Mouse (Mus musculus): Measurements from ENCODE around the gene Asb13. TPM values are rescaled to one million over a fixed set of nuclear protein-coding genes. Genes with fewer than 3 reads are reported as not detected.

The Asb13 gene
- polyA plus RNA-seq (2016; fragmentation: Nextera tagmentation; extraction: Ambion mirVana), result 14.4 and 16.1 TPM in 2 replicates

DNA sequence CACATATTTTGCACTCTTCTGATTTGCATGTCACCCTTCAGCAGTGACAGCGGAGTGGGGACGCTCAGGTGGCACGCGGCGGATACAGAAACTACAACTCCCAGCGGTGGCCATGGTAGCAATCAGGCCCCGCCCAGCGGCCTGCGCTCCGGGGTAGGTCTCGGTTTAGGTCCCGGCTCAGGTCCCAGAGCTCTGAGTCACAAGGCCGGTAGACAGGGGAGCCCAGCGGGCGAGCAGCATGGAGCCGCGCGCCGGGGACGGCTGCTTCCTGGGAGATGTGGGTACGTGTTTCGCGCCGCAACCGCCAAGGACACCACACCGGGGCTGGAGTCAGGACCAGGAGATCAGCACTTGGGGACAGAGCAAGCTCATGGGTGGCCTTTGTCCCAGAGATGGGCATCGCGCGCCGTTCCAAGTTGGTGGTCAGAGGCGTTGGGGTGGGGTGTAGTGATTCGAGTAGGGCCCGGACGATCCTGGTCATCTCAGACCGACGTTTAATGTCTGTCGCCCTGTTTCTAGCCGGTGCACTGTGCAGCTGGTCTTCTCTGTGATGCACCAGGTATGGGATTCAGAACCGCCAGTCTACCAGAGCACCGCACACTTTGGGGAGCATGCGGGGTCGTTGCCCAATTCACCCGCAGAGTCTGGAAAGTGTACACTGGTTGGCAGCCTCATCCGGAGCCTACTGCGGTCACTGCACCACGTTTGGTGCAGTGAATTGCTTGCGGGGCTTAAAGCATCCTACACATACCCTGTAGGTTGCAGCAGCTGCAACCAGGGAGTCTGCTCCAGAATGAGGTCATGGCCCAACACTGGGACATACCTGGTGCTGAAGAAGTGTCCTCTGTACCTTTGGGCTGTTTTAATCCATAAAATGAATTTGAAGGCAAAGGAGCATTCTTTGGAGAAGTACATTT, at the start of gene Asb13:
Gene Asb13, plus strand, starts transcription at position 138 of the 917 bp plus-strand sequence.
- Histone ChIP-seq H3K4me3 (replicated peaks) (peak within 1 kb of the TSS; percentile 72), H3K9me3 (no peaks in the 10 kb centered on the region), H3K27me3 (0 out of 2 replicates have a peak, but pooled peaks cover 3% of the 10 kb centered on the region), H3K9ac (peak within 1 kb of the TSS; percentile 75), H3K4me2 (peak within 1 kb of the TSS; percentile 69), H3K36me3 (replicated peaks) (no peaks in the 10 kb centered on the region), H3K4me1 (no peaks in the 10 kb centered on the region), H3K27ac (no peak within 1 kb of the TSS)
- under 1% methylated on average over 47 of the region's 47 CpGs for WGBS
- ATAC-seq (ENCODE audit: low FRiP score), result peak; percentile 95

DNA sequence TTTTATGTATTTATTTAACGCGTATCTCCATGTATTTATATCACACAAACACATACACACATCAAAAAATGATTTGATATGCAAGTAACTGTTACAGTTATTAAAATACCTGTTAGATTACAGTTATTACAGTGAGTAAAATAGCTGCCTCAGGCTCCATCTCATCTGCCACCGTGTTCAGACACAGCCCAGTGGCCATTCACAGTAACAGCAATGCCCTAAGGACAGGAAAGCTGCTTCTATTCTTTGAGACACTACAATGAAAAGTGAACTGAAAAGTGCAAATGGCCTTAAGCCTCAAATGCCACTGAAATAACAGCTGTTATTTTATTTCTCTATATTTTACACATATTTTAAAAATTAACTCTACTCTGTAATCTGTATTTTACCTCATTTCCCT, 43.0 kb upstream of the Asb13 start:
- Histone ChIP-seq H3K9me3 (no peaks in the 10 kb centered on the region), H3K27ac (no peak overlapping the region), H3K9ac (no peak overlapping the region), H3K27me3 (no peaks in the 10 kb centered on the region), H3K4me3 (replicated peaks) (no peak overlapping the region), H3K36me3 (replicated peaks) (peaks cover 53% of the 10 kb centered on the region), H3K4me2 (no peak overlapping the region), H3K4me1 (no peaks in the 10 kb centered on the region)
- WGBS, result 91% methylated on average over 3 of the region's 3 CpGs
- no peak for ATAC-seq (ENCODE audit: low FRiP score)

DNA sequence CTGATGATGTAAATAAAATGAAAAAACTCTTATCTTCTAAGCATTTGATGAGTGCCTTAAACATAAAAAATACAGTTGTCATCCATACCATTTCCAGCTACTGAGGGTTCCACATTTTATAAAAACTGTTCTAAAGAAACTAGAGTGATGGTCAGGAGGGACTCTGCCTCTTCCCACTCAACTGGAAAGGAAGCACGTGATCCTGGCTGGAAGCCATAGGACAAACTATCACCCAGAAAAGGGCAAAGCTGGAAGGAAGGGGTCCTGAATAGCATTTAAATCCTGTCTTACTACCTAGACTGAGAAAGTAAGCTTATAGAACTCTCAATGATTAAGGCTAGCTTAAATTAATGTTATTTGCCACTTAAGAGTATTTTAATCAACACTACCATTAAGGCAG, 39.5 kb upstream of the Asb13 start:
- no peak overlapping the region for H3K4me3 ChIP-seq (replicated peaks)
- H3K4me1 ChIP-seq, result no peaks in the 10 kb centered on the region
- no peak overlapping the region for H3K9ac ChIP-seq
- ATAC-seq (ENCODE audit: low FRiP score), result no peak
- WGBS, result 91% methylated on average over 1 of the region's 1 CpGs
- H3K9me3 ChIP-seq, result no peaks in the 10 kb centered on the region
- no peak overlapping the region for H3K4me2 ChIP-seq
- H3K27me3 ChIP-seq, result no peaks in the 10 kb centered on the region
- H3K36me3 ChIP-seq (replicated peaks), result peaks cover 53% of the 10 kb centered on the region
- H3K27ac ChIP-seq, result no peak overlapping the region

DNA sequence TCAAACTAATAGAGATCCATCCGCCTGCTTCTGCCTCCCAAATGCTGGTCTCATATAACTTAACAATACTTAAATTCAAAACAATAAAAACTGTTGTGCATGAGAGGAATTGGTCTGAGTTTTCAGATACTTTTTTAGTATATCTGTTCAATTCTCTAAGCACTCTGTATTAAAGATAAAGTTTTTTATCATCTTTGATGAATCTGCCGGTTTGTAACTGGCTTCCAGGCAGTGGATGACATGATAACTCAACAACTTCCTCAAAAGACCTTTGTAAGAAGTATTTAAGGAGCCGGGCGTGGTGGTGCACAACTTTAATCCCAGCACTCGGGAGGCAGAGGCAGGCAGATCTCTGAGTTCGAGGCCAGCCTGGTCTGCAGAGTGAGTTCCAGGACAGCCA, 37.6 kb upstream of the Asb13 start:
- no peak overlapping the region for H3K4me3 ChIP-seq (replicated peaks)
- no peak overlapping the region for H3K9ac ChIP-seq
- H3K4me1 ChIP-seq, result no peaks in the 10 kb centered on the region
- WGBS, result 96% methylated on average over 6 of the region's 6 CpGs
- peaks cover 44% of the 10 kb centered on the region for H3K36me3 ChIP-seq (replicated peaks)
- H3K9me3 ChIP-seq, result no peaks in the 10 kb centered on the region
- no peak for ATAC-seq (ENCODE audit: low FRiP score)
- H3K27ac ChIP-seq, result no peak overlapping the region
- no peak overlapping the region for H3K4me2 ChIP-seq
- no peaks in the 10 kb centered on the region for H3K27me3 ChIP-seq

DNA sequence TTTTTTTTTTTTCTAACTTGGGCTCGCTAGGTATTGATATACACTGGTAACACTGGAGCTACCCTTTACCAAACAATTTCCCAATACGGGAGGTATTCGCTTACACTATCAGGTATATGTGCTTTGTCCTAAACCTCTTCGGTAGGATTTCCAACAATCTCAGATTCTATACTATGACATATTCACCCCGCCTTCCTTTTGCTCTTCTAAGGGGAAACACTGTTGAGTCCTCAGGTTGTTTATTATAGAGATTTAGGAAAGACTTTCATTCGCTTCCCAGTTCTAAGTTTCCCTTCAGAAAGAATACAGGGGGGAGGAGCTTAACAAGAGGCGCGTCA, 24.1 kb upstream of the Asb13 start:
- 24% methylated on average over 8 of the region's 8 CpGs for WGBS
- no peak overlapping the region; the same call in 1 of the 2 replicates for H3K27ac ChIP-seq
- peak overlapping the region; percentile 85 for H3K9ac ChIP-seq
- H3K4me2 ChIP-seq, result peak overlapping the region; percentile 76
- H3K27me3 ChIP-seq, result 0 out of 2 replicates have a peak, but pooled peaks cover 7% of the 10 kb centered on the region
- no peak for ATAC-seq (ENCODE audit: low FRiP score)
- 0 out of 2 replicates have a peak, but pooled peaks cover 2% of the 10 kb centered on the region for H3K9me3 ChIP-seq
- no peaks in the 10 kb centered on the region for H3K36me3 ChIP-seq (replicated peaks)
- peaks cover 3% of the 10 kb centered on the region; the same call in 1 of the 2 replicates for H3K4me1 ChIP-seq
- H3K4me3 ChIP-seq (replicated peaks), result peak overlapping the region; percentile 93

DNA sequence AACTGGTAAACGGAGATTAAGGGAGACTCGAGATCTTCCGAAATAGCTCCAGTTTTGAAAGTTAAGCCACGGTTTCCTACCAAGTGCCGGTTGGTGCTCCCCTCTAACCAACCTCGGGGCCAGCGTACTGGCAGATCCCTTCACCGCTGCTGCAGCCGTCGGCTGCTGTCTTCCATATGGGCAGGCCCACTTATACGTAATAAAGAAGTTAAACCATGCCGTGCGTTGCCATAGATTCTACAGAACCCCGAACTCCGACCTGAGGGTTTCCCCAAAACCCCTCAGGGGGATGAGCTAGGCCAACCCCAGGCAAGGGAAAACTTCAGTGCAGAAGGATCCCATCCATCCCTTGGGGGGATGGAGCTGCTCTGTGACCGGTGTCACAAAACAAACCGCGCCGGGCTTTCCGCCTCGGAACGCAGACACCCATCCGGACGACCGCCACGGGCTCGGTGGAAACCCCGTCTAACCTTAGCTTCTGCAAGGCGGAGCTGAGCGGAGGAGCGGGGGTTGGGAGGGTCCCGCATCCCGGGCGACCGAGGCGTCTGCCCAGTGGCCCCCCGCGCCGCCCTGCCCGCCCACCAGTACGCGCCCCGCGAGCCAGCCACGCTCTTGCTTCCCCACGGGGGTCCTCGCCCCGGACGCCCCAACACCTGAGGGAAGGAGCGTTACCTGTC, 23.6 kb upstream of the Asb13 start:
- H3K4me2 ChIP-seq, result peak overlapping the region; percentile 76
- H3K4me1 ChIP-seq, result peaks cover 3% of the 10 kb centered on the region; the same call in 1 of the 2 replicates
- H3K36me3 ChIP-seq (replicated peaks), result no peaks in the 10 kb centered on the region
- 0 out of 2 replicates have a peak, but pooled peaks cover 2% of the 10 kb centered on the region for H3K9me3 ChIP-seq
- under 1% methylated on average over 41 of the region's 50 CpGs for WGBS
- H3K27ac ChIP-seq, result peak overlapping the region; percentile 95
- H3K4me3 ChIP-seq (replicated peaks), result peak overlapping the region; percentile 93
- H3K9ac ChIP-seq, result peak overlapping the region; percentile 85
- peak; percentile 55 for ATAC-seq (ENCODE audit: low FRiP score)
- 0 out of 2 replicates have a peak, but pooled peaks cover 7% of the 10 kb centered on the region for H3K27me3 ChIP-seq

DNA sequence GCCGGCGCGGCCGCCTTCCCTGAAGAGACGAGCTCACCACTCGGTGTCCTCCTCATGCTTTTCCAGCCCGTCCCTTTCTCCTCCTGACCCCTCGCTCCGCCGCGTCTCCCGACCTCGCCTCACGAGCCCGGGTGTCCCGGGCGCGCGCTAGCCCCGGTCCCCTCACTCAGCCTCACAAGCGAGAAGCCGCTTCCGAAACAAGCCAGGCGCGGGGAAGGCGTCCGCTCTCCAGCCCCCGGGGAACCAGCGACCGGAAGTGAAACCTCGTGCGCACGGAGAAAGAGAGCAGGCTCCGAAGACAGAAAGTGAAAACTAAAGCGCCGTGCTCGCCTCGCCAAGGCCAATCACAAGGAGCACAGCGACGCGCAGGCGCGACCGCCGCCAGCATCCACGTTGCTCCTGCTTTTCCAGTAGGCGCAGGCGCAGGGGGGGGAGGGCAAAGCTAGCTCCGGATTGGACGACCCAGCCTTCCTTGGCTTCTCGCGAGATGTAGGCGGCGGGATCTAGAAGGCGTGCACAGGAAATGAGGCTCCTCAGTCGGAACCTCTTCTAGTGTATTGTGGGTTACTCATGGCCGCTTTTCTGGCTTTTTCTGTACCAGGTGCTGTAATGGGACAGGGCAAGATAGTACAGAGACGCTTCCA, 22.9 kb upstream of the Asb13 start, which contains the start of gene Fam208b:
Gene Fam208b, minus strand, starts transcription at position 314 of the 644 bp plus-strand sequence.
- ATAC-seq (ENCODE audit: low FRiP score), result peak; percentile 99
- under 1% methylated on average over 58 of the region's 58 CpGs for WGBS

DNA sequence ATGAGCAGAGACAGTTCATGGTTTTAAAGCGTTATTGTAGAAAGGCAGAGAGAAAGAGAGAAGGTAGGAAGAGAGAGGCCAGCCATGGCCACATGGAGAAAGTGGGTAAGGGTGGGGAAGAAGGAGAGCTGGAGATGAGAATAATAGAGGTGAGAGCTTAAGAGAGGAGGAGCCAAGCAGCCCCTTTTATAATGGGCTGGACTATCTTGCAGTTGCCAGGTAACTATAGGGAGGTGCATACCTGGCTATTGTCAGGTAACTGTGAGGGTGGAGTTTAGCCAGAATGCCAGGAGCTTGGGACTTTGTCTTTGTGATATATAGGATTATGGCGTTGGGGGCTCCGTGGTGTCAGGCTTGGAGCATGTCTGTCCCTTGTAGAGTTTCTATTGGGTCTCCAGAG, 6.7 kb upstream of the Asb13 start:
- no peak overlapping the region for H3K4me3 ChIP-seq (replicated peaks)
- no peaks in the 10 kb centered on the region for H3K9me3 ChIP-seq
- ATAC-seq (ENCODE audit: low FRiP score), result no peak
- no peaks in the 10 kb centered on the region for H3K36me3 ChIP-seq (replicated peaks)
- 62% methylated on average over 3 of the region's 3 CpGs for WGBS
- H3K4me1 ChIP-seq, result no peaks in the 10 kb centered on the region
- no peak overlapping the region for H3K27ac ChIP-seq
- H3K9ac ChIP-seq, result no peak overlapping the region
- H3K4me2 ChIP-seq, result no peak overlapping the region
- no peaks in the 10 kb centered on the region for H3K27me3 ChIP-seq

More for the DNA sequence above, 22.9 kb upstream of the Asb13 start, which contains the start of gene Fam208b:
- H3K27ac ChIP-seq, result peak within 1 kb of the TSS; percentile 95
- H3K9me3 ChIP-seq, result 0 out of 2 replicates have a peak, but pooled peaks cover 2% of the 10 kb centered on the region
- H3K4me2 ChIP-seq, result peak within 1 kb of the TSS; percentile 76
- 0 out of 2 replicates have a peak, but pooled peaks cover 7% of the 10 kb centered on the region for H3K27me3 ChIP-seq
- H3K9ac ChIP-seq, result peak within 1 kb of the TSS; percentile 85
- no peaks in the 10 kb centered on the region for H3K36me3 ChIP-seq (replicated peaks)
- peaks cover 3% of the 10 kb centered on the region; the same call in 1 of the 2 replicates for H3K4me1 ChIP-seq
- H3K4me3 ChIP-seq (replicated peaks), result peak within 1 kb of the TSS; percentile 93

DNA sequence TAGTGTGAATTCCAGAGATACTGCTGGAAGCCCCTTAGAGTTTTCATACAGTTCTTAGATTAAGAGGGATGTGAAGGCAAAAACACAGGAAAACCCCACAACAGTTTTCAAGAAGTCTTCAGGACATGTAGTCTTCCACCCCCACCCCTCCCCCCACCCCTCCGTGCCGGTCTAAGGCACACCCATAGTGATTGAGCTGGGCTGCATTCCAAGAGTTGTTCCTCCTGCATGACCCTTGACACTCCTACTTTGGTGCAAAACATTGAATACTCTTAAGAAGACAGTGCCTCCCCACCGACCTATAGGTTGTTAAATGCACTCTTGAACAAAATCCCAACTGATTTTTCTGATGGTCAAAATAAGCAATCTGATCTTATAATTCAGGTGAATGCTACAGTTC, 5.7 kb upstream of the Asb13 start:
- WGBS, result 41% methylated on average over 3 of the region's 3 CpGs
- Histone ChIP-seq H3K27ac (no peak overlapping the region), H3K4me3 (replicated peaks) (no peak overlapping the region), H3K9ac (no peak overlapping the region), H3K27me3 (0 out of 2 replicates have a peak, but pooled peaks cover 3% of the 10 kb centered on the region), H3K4me1 (no peaks in the 10 kb centered on the region), H3K9me3 (no peaks in the 10 kb centered on the region), H3K4me2 (no peak overlapping the region), H3K36me3 (replicated peaks) (no peaks in the 10 kb centered on the region)
- ATAC-seq (ENCODE audit: low FRiP score), result no peak

DNA sequence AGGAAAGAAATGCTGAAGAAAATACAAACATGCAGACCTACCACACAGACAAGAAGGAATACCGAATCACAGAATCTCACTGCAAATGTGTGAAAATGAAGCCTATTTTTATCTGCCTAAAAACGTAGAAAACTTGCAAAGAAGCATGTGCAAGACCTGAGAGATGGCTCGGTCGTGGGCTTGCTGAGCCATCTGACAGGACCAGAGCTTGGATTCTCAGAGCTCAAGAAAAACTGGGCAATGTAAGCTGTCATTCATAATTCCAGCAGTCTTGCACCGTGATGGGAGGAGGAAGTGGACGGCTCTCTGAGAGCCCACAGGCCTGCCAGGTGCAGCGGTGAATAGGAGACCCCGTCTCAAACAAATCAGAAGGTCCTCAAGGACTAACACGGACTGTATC, 1.3 kb upstream of the Asb13 start:
- ATAC-seq (ENCODE audit: low FRiP score), result no peak

DNA sequence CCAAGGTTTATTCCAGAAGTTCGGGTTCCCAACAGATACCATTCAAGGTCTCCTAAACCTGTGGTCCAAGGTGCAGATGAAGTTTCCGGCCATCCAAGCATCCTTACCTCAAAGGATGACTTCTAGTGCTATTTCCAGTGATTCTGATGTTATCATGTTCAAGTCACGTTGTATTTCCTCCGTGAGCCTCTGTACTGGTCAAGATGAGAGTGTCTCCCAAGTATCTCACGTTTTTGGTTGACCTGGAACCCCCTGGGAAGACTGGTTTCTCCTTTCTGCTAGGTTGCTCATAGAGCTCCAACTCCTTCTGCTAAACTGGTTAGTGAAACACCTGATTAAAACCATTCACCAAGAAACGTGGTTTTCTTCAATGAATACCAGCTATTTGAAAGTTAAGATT, 701 bp upstream of the Asb13 start:
- Histone ChIP-seq H3K9me3 (no peaks in the 10 kb centered on the region), H3K27ac (no peak overlapping the region), H3K36me3 (replicated peaks) (no peaks in the 10 kb centered on the region), H3K9ac (no peak overlapping the region), H3K4me1 (no peaks in the 10 kb centered on the region), H3K4me3 (replicated peaks) (no peak overlapping the region), H3K27me3 (0 out of 2 replicates have a peak, but pooled peaks cover 3% of the 10 kb centered on the region), H3K4me2 (no peak overlapping the region)
- WGBS, result 41% methylated on average over 6 of the region's 6 CpGs
- ATAC-seq (ENCODE audit: low FRiP score), result no peak

More for the DNA sequence above, 1.3 kb upstream of the Asb13 start:
- Histone ChIP-seq H3K9me3 (no peaks in the 10 kb centered on the region), H3K27ac (no peak overlapping the region), H3K9ac (no peak overlapping the region), H3K4me3 (replicated peaks) (no peak overlapping the region), H3K27me3 (0 out of 2 replicates have a peak, but pooled peaks cover 3% of the 10 kb centered on the region), H3K36me3 (replicated peaks) (no peaks in the 10 kb centered on the region), H3K4me1 (no peaks in the 10 kb centered on the region), H3K4me2 (no peak overlapping the region)
- WGBS, result 89% methylated on average over 9 of the region's 9 CpGs

DNA sequence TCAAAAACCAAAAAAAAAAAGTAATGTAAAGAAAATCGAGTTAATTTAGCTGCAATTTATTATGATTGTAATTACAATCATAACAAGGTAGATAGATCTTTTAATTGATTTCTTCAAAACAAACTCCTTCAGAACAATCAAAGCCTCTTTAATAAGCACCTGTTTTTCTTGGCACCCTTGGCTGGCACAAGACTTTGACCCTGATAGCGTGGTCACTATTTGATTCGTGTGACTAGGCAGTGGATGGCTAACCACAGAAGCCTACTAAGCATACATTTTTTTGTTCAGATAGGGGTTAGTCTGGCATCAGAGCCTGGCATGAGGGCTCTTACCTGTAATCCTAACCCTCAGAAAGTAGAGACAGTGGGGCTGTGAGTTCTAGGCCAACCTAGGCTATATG, 1.2 kb downstream of the Asb13 start:
- no peaks in the 10 kb centered on the region for H3K4me1 ChIP-seq
- no peak overlapping the region for H3K9ac ChIP-seq
- 0 out of 2 replicates have a peak, but pooled peaks cover 3% of the 10 kb centered on the region for H3K27me3 ChIP-seq
- no peaks in the 10 kb centered on the region for H3K9me3 ChIP-seq
- no peak overlapping the region for H3K4me3 ChIP-seq (replicated peaks)
- H3K27ac ChIP-seq, result no peak overlapping the region
- no peak for ATAC-seq (ENCODE audit: low FRiP score)
- 93% methylated on average over 3 of the region's 3 CpGs for WGBS
- no peak overlapping the region for H3K4me2 ChIP-seq
- H3K36me3 ChIP-seq (replicated peaks), result no peaks in the 10 kb centered on the region

All from forebrain, embryonic 12.5 days (tissue).